21 mouse cellular contexts compared by ENCODE assay signal in genomic region chr11:77835109-77835508, GRCm38 (mm10). TPM values are rescaled to one million over a fixed set of nuclear protein-coding genes. Genes with fewer than 3 reads are reported as not detected.
DNase-seq lines count a peak whose midpoint lies in the region; ATAC-seq and TF ChIP-seq lines count a peak whose summit lies in the region.
"Had no signal": no experiment of that assay in that cellular context is flagged by ENCODE, and none has a peak within 500 bp of the region (broad histone marks: within the 10 kb centered on the region; RNA-seq: fewer than 3 reads in every experiment).

No protein-coding gene starts in this region.

- WGBS in kidney, postnatal 0 days: 86% methylated on average over 3 of the region's 3 CpGs
- WGBS in thymus, adult 2 months: 93% methylated on average over 3 of the region's 3 CpGs

- no peaks in the 10 kb centered on the region for H3K9me3 ChIP-seq in kidney, postnatal 0 days (replicated peaks; ENCODE audit: low read length)
- H3K9me3 ChIP-seq in ES-E14 (ENCODE audit: control insufficient read depth, insufficient read depth, low read depth, low read length): no peaks in the 10 kb centered on the region
- H3K9me3 ChIP-seq: embryonic facial prominence, embryonic 15.5 days; forebrain, embryonic 15.5 days had no signal

- no peak overlapping the region for H3K9ac ChIP-seq in kidney, postnatal 0 days (ENCODE audit: low read depth, low read length)
- no peak overlapping the region for H3K9ac ChIP-seq in ES-E14 (ENCODE audit: insufficient read depth, low read depth, low read length, poor library complexity, severe bottlenecking)
- H3K9ac ChIP-seq: embryonic facial prominence, embryonic 15.5 days; forebrain, embryonic 15.5 days had no signal

- no peak overlapping the region for H3K4me3 ChIP-seq in kidney, postnatal 0 days (replicated peaks; ENCODE audit: low read depth, low read length)
- H3K4me3 ChIP-seq in thymus, adult 2 months (ENCODE audit: control insufficient read depth, insufficient read depth, low read length): no peak overlapping the region
- H3K4me3 ChIP-seq in ES-E14 (ENCODE audit: insufficient read depth in 1 of 2, low read depth in 1 of 2, low read length in 2 of 2, poor library complexity in 1 of 2, severe bottlenecking in 1 of 2): no peak overlapping the region
- H3K4me3 ChIP-seq: embryonic facial prominence, embryonic 15.5 days; forebrain, embryonic 15.5 days; myocyte had no signal

- peak; percentile 53 for TF ChIP-seq CTCF in kidney, postnatal 0 days (IDR thresholded peaks at IDR 0.05; ENCODE audit: low read depth)
- TF ChIP-seq CTCF in thymus, adult 2 months (IDR thresholded peaks at IDR 0.05; ENCODE audit: borderline replicate concordance, control insufficient read depth, extremely low read depth, insufficient read depth, low read length, poor library complexity): no peak

- peaks cover 51% of the 10 kb centered on the region; the same call in 1 of the 2 replicates for H3K36me3 ChIP-seq in kidney, postnatal 0 days (ENCODE audit: insufficient read depth, low read length)
- peaks cover 34% of the 10 kb centered on the region for H3K36me3 ChIP-seq in thymus, adult 2 months (ENCODE audit: control insufficient read depth, insufficient read depth, low read length)
- H3K36me3 ChIP-seq in ES-E14 (ENCODE audit: control insufficient read depth, insufficient read depth, low read length, poor library complexity, severe bottlenecking): peaks cover 4% of the 10 kb centered on the region; the same call in 1 of the 2 replicates
- H3K36me3 ChIP-seq in splenic B cell, adult 2 months (ENCODE audit: control insufficient read depth, insufficient read depth, low read length, poor library complexity, severe bottlenecking): peaks cover 7% of the 10 kb centered on the region

- TF ChIP-seq POLR2A in thymus, adult 2 months (IDR thresholded peaks at IDR 0.05; ENCODE audit: control insufficient read depth, extremely low read depth, insufficient read depth, low read length, poor library complexity): no peak

- ATAC-seq in kidney, postnatal 0 days (replicated peaks; ENCODE audit: low FRiP score, low read depth): no peak
- ATAC-seq in granulocyte monocyte progenitor cell, adult 5-6 weeks (replicated peaks; ENCODE audit: poor library complexity, severe bottlenecking): no peak
- ATAC-seq: forebrain, embryonic 15.5 days; Patski had no signal

- no peak overlapping the region for H3K27ac ChIP-seq in kidney, postnatal 0 days
- no peak overlapping the region for H3K27ac ChIP-seq in thymus, adult 2 months (ENCODE audit: control insufficient read depth, insufficient read depth, low read length)
- no peak overlapping the region for H3K27ac ChIP-seq in ES-E14 (ENCODE audit: insufficient read depth, low read depth, low read length, poor library complexity, severe bottlenecking)
- H3K27ac ChIP-seq: forebrain, embryonic 15.5 days had no signal

- in situ Hi-C loops in ES-E14 (cut with MboI; ENCODE audit: low sequenced_read_pairs in 2 of 2, unreplicated experiment in 2 of 2): no loop called here

- no peaks in the 10 kb centered on the region for H3K27me3 ChIP-seq in kidney, postnatal 0 days (ENCODE audit: insufficient read depth, low read length)
- H3K27me3 ChIP-seq in thymus, adult 2 months (ENCODE audit: control insufficient read depth, insufficient read depth, low read length): no peaks in the 10 kb centered on the region
- no peaks in the 10 kb centered on the region for H3K27me3 ChIP-seq in splenic B cell, adult 2 months (ENCODE audit: control insufficient read depth, insufficient read depth, low read length, poor library complexity, severe bottlenecking)
- H3K27me3 ChIP-seq: embryonic facial prominence, embryonic 15.5 days; forebrain, embryonic 15.5 days; Patski had no signal

- no peaks in the 10 kb centered on the region for H3K4me1 ChIP-seq in kidney, postnatal 0 days (replicated peaks; ENCODE audit: insufficient read depth, low read length)
- no peaks in the 10 kb centered on the region for H3K4me1 ChIP-seq in thymus, adult 2 months (replicated peaks; ENCODE audit: control insufficient read depth, insufficient read depth, low read length)
- peaks cover 0 to 11% of the 10 kb centered on the region in 2 experiments; a peak in 1 of 4 replicates for H3K4me1 ChIP-seq in ES-E14 (ENCODE audit: control insufficient read depth in 2 of 2, insufficient read depth in 2 of 2, low read length in 2 of 2, poor library complexity in 1 of 2)

- H3K4me2 ChIP-seq in kidney, postnatal 0 days (ENCODE audit: low read length): no peak overlapping the region
- H3K4me2 ChIP-seq: embryonic facial prominence, embryonic 15.5 days; forebrain, embryonic 15.5 days had no signal

- no peak for DNase-seq in kidney, postnatal 0 days (ENCODE audit: low spot score)
- no peak for DNase-seq in kidney, adult 8-10 months
- DNase-seq in thymus, adult 2 months: peak; percentile 17
- DNase-seq in thymus, postnatal 36 days: no peak
- no peak for DNase-seq in ES-E14 (ENCODE audit: low read depth, low spot score)
- peak; percentile 33 for DNase-seq in splenic B cell, adult 2 months (ENCODE audit: low read depth, low spot score)
- no peak for DNase-seq in spleen, adult 12 weeks (ENCODE audit: low spot score)
- DNase-seq: adrenal gland, adult 8-10 months; gastrocnemius, postnatal 36 days; heart, postnatal 14 days; kidney, adult 11 months had no signal

TF ChIP-seq in ES-E14, 5 proteins besides CTCF, POLR2A, EP300 and RAD21:
- TF ChIP-seq ZC3H11A (IDR thresholded peaks at IDR 0.05; ENCODE audit: borderline replicate concordance, low read depth, low read length) (peak; percentile 25; the same call in 1 of the 2 replicates), HCFC1 (IDR thresholded peaks at IDR 0.05; ENCODE audit: borderline replicate concordance, insufficient read depth, low read length) (no peak)

RNA-seq across cellular contexts. Expression of gene Gm10277, which starts 47.6 kb away (rescaled TPM):
- 0.34 and 0.40 TPM in 2 replicates for polyA plus RNA-seq in kidney, postnatal 0 days (2015; fragmentation: Nextera tagmentation; extraction: Ambion mirVana)
- polyA plus RNA-seq in thymus, adult 2 months (2012; rRNA removed): not detected in 2 replicates
- total RNA-seq in ES-E14 (2012; rRNA removed): 0.18 and 0.32 TPM in 2 replicates
- not detected in 2 replicates for total RNA-seq in granulocyte monocyte progenitor cell, adult 5-6 weeks (2014; fragmentation: Nextera tagmentation)
- 1.0 TPM in 1 of 2 replicates, not detected in the other for total RNA-seq in granulocyte monocyte progenitor cell, adult 5-6 weeks (2017)
- total RNA-seq: adrenal gland, adult 8-10 months; gastrocnemius, postnatal 36 days; heart, postnatal 14 days; layer of hippocampus, adult 8-10 months; left cerebral cortex, postnatal 14 days; megakaryocyte-erythroid progenitor cell, adult 5-6 weeks had no signal
- polyA plus RNA-seq: testis, adult 2 months had no signal

RNA-seq across cellular contexts. Expression of gene Pipox, which starts 58.8 kb away (rescaled TPM):
- polyA plus RNA-seq in kidney, postnatal 0 days (2015; fragmentation: Nextera tagmentation; extraction: Ambion mirVana): 20.9 and 24.3 TPM in 2 replicates
- polyA plus RNA-seq in thymus, adult 2 months (2012; rRNA removed): 5.1 and 6.5 TPM in 2 replicates
- 27.3 and 33.3 TPM in 2 replicates for total RNA-seq in ES-E14 (2012; rRNA removed)
- not detected in 2 replicates for total RNA-seq in granulocyte monocyte progenitor cell, adult 5-6 weeks (2014; fragmentation: Nextera tagmentation)
- 0.39 and 0.77 TPM in 2 replicates for total RNA-seq in granulocyte monocyte progenitor cell, adult 5-6 weeks (2017)
- total RNA-seq: common myeloid progenitor, adult 5-6 weeks; gastrocnemius, postnatal 36 days; megakaryocyte-erythroid progenitor cell, adult 5-6 weeks had no signal
- polyA plus RNA-seq: myocyte had no signal

Comparison
In these comparisons a context has a peak if more than half of its experiments do, and no peak if none do; other contexts are left out.
1. DNase-seq: peak in thymus, adult 2 months (single experiment) and splenic B cell, adult 2 months (single experiment); none in kidney, postnatal 0 days (single experiment), kidney, adult 8-10 months (0 of 2), thymus, postnatal 36 days (0 of 2), ES-E14 (single experiment) and spleen, adult 12 weeks (single experiment).
2. RNA of gene Pipox, which starts 58.8 kb away (total RNA-seq): 27.3 to 33.3 TPM in ES-E14; 0.39 to 0.77 TPM in granulocyte monocyte progenitor cell, adult 5-6 weeks; every median in the first group is over 10 times any median in the second.